Mouse (Mus musculus): ENCODE results near the gene Dgka. TPM values are rescaled to one million over a fixed set of nuclear protein-coding genes. Genes with fewer than 3 reads are reported as not detected.

The Dgka gene
- polyA plus RNA-seq, 1 experiment = 13.2 TPM

DNA sequence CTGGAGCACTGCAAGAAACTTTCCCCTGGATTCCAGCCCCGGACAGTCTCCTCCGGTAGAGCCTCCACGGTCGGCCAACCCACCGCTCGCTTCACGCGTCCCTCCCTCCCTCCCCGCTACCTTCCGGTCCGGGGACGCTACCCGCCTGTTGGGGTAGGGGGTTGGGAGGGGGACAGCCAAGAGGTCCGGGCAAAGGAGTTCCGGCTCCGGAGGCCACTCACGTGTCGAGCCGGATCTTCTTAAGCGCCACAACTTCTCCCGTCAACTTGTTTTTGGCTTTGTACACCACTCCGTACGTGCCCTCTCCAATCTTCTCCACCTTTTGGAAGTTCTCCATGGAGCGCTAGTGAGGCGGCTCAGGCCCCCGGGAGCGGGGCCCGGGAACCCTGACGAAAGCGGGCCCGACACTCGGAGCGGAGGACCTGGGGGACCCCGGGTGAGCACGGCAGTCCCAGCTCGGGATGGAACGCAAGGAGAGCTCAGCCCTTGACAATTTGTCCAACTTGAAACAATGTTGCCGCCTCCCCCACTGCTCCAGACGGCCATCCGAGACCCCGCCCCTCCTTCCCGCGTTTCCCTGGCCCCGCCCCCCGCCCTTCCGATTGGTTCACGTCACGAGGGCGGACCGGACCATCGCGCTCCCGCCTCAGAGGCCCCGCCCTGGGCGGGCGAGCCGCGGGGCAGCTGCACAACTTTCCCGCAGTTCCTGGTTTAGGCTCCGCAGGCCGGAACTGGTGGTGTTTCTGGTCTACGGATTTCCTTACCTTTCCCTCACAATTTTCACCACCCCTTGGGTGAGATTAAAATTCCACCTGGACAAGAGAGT, 40.0 kb downstream of the Dgka start, which contains the start of gene Cdk2:
Gene Cdk2, minus strand, starts transcription at position 541 of the 826 bp plus-strand sequence.
- Histone ChIP-seq H3K27ac (ENCODE audit: insufficient read depth, low read length) (no peak within 1 kb of the TSS), H3K4me1 (ENCODE audit: control insufficient read depth, insufficient read depth, low read length) (no peaks in the 10 kb centered on the region), H3K4me3 (ENCODE audit: insufficient read depth, low read length) (peak within 1 kb of the TSS; percentile 74)
- TF ChIP-seq CTCF (IDR thresholded peaks at IDR 0.05; ENCODE audit: extremely low read depth, insufficient read depth, low read length) (no peak), POLR2A (IDR thresholded peaks at IDR 0.05; ENCODE audit: extremely low read depth, insufficient read depth, low read length) (peak; percentile 42; the same call in 1 of the 2 replicates)

- H3K4me1 ChIP-seq (ENCODE audit: control insufficient read depth, insufficient read depth, low read length) = no peaks in the 10 kb centered on the region
- peak within 1 kb of the TSS; percentile 74 for H3K4me3 ChIP-seq (ENCODE audit: insufficient read depth, low read length)
- H3K27ac ChIP-seq (ENCODE audit: insufficient read depth, low read length) = no peak within 1 kb of the TSS
- TF ChIP-seq POLR2A (IDR thresholded peaks at IDR 0.05; ENCODE audit: extremely low read depth, insufficient read depth, low read length) (no peak), CTCF (IDR thresholded peaks at IDR 0.05; ENCODE audit: extremely low read depth, insufficient read depth, low read length) (no peak)
These were observed 40.8 kb downstream of the Dgka start, which contains the start of gene Pmel for GRCm38 (mm10) chr10:128703895-128704294. Gene Pmel, plus strand, starts transcription at chr10:128704195.

- Histone ChIP-seq H3K4me1 (ENCODE audit: control insufficient read depth, insufficient read depth, low read length) (no peaks in the 10 kb centered on the region), H3K4me3 (ENCODE audit: insufficient read depth, low read length) (no peak overlapping the region), H3K27ac (ENCODE audit: insufficient read depth, low read length) (no peak overlapping the region)
- TF ChIP-seq POLR2A (IDR thresholded peaks at IDR 0.05; ENCODE audit: extremely low read depth, insufficient read depth, low read length) = no peak
- no peak for TF ChIP-seq CTCF (IDR thresholded peaks at IDR 0.05; ENCODE audit: extremely low read depth, insufficient read depth, low read length)
These were observed 42.2 kb downstream of the Dgka start for GRCm38 (mm10) chr10:128702328-128703007.

- no peaks in the 10 kb centered on the region for H3K4me1 ChIP-seq (ENCODE audit: control insufficient read depth, insufficient read depth, low read length)
- no peak for TF ChIP-seq POLR2A (IDR thresholded peaks at IDR 0.05; ENCODE audit: extremely low read depth, insufficient read depth, low read length)
- TF ChIP-seq CTCF (IDR thresholded peaks at IDR 0.05; ENCODE audit: extremely low read depth, insufficient read depth, low read length) = no peak
- H3K27ac ChIP-seq (ENCODE audit: insufficient read depth, low read length) = no peak overlapping the region
- no peak overlapping the region for H3K4me3 ChIP-seq (ENCODE audit: insufficient read depth, low read length)
These were observed 43.9 kb downstream of the Dgka start for GRCm38 (mm10) chr10:128700712-128701111.

- TF ChIP-seq POLR2A (IDR thresholded peaks at IDR 0.05; ENCODE audit: extremely low read depth, insufficient read depth, low read length) = no peak
- TF ChIP-seq CTCF (IDR thresholded peaks at IDR 0.05; ENCODE audit: extremely low read depth, insufficient read depth, low read length) = no peak
- no peak overlapping the region for H3K27ac ChIP-seq (ENCODE audit: insufficient read depth, low read length)
- H3K4me1 ChIP-seq (ENCODE audit: control insufficient read depth, insufficient read depth, low read length) = no peaks in the 10 kb centered on the region; the same call in 1 of the 2 replicates
- no peak overlapping the region for H3K4me3 ChIP-seq (ENCODE audit: insufficient read depth, low read length)
These were observed 45.0 kb downstream of the Dgka start for GRCm38 (mm10) chr10:128699611-128700010.

GRCm38 (mm10) chr10:128699006-128699405, 45.6 kb downstream of the Dgka start:
- no peak overlapping the region for H3K27ac ChIP-seq (ENCODE audit: insufficient read depth, low read length)
- H3K4me3 ChIP-seq (ENCODE audit: insufficient read depth, low read length) = no peak overlapping the region
- no peaks in the 10 kb centered on the region; the same call in 1 of the 2 replicates for H3K4me1 ChIP-seq (ENCODE audit: control insufficient read depth, insufficient read depth, low read length)
- TF ChIP-seq CTCF (IDR thresholded peaks at IDR 0.05; ENCODE audit: extremely low read depth, insufficient read depth, low read length) = no peak
- TF ChIP-seq POLR2A (IDR thresholded peaks at IDR 0.05; ENCODE audit: extremely low read depth, insufficient read depth, low read length) = no peak

DNA sequence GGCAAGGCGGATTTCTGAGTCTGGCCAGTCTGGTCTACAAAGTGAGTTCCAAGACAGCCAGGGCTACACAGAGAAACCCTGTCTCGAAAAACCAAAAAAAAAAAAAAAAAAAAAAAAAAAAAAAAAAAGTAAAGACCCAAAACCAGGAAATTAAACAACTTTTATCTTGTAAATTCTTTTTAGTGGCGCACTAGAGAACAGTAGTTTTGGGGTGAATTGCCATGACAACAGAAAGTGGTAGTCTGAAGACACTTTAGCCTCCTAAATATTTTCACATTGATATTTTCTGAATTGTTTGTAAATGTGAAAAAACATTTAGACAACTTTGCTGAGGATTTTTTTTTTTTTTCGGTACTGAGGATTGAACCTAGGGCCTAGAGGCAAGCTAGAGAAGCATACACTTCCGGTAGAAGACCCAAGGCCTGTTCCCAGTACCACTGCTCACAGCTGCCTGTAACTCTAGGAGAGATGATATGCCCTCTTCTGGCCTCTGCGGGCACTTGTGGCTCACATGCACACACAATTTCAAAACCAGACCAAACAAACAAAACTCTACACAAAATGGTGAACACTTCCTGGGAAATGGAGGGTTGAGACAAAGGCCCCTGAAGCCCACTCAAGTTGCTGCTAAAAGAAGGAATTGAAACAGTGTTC, 47.5 kb downstream of the Dgka start:
- H3K4me1 ChIP-seq (ENCODE audit: control insufficient read depth, insufficient read depth, low read length) = no peaks in the 10 kb centered on the region; the same call in 1 of the 2 replicates
- no peak for TF ChIP-seq CTCF (IDR thresholded peaks at IDR 0.05; ENCODE audit: extremely low read depth, insufficient read depth, low read length)
- H3K4me3 ChIP-seq (ENCODE audit: insufficient read depth, low read length) = no peak overlapping the region; the same call in 1 of the 2 replicates
- H3K27ac ChIP-seq (ENCODE audit: insufficient read depth, low read length) = no peak overlapping the region

DNA sequence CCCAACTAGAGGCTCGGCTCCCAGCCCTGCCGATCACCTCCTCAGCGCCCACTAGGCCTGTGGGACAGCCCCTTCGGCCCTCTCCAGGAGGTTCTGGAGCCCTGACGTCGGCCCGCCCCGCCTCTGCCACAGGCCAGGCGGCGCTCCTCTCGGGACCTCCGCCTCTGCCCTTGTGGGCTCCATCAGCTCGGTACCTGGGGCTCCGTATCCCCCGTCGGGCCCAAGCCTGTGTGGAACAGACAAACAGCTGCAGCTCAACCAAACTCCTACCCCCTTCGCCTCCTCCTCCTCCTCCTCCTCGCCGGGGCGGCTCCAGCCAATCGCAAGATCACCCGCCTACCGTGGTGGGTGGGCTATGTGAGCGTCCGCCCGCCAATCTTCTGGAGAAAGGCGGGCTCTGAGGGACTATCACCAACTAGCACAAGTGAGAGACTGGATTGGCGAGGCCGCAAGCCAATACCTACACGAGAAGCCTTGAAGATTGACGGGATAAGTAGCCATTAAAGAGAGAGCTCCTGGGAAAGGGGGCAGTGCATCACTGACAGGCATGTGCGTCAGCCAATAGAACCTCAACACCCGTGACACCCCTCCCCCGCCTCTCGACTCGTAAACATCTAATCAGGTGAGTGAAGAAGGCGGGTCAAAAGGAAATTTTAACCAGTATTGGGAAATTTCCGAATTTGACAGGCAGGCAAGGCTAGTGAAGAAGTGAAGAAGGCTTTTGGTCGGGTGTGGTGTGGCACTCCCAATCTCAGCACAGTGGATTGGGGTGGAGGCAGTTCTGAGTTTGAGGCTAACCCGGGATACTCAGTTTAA, 48.5 kb downstream of the Dgka start, which contains the start of gene Rab5b:
Gene Rab5b, minus strand, starts transcription at position 273 of the 816 bp plus-strand sequence.
- TF ChIP-seq CTCF (IDR thresholded peaks at IDR 0.05; ENCODE audit: extremely low read depth, insufficient read depth, low read length) (no peak), POLR2A (IDR thresholded peaks at IDR 0.05; ENCODE audit: extremely low read depth, insufficient read depth, low read length) (peak; percentile 98)
- H3K4me3 ChIP-seq (ENCODE audit: insufficient read depth, low read length) = peak within 1 kb of the TSS; percentile 45
- H3K4me1 ChIP-seq (ENCODE audit: control insufficient read depth, insufficient read depth, low read length) = no peaks in the 10 kb centered on the region; the same call in 1 of the 2 replicates
- peak within 1 kb of the TSS; percentile 17 for H3K27ac ChIP-seq (ENCODE audit: insufficient read depth, low read length)

Measured in cortical plate, adult 2 months (tissue).